Mouse (Mus musculus) stomach, embryonic 14.5 days (tissue): Measurements from ENCODE around the gene Timm8a2. TPM values are rescaled to one million over a fixed set of nuclear protein-coding genes. Genes with fewer than 3 reads are reported as not detected.

ENCODE experiments used
- ATAC-seq: fragments of 200-750 bp; cut with Nextera tagmentation; 2 replicates; pipeline ENCODE4 v1.8.0; 2017; ENCODE audit warnings: low read depth, moderate TSS enrichment; ENCODE audit not compliant: insufficient number of reproducible peaks, insufficient read depth, low FRiP score
- H3K27ac ChIP-seq: fragments of 300-500 bp; sonication (generic); 2 replicates; pipeline ENCODE4 v1.5.1; 2014; ENCODE audit warnings: mild to moderate bottlenecking, low read length, moderate library complexity, mixed read lengths
- H3K27me3 ChIP-seq: fragments of 300-500 bp; sonication (generic); 2 replicates; pipeline ENCODE4 v1.6.1; 2014; ENCODE audit warnings: low read length, control low read depth, mixed read lengths; ENCODE audit not compliant: control insufficient read depth, insufficient read depth
- H3K36me3 ChIP-seq: fragments of 300-500 bp; sonication (generic); 2 replicates; pipeline ENCODE4 v1.6.1; 2014; ENCODE audit warnings: mild to moderate bottlenecking, control low read depth, low read length, moderate library complexity, mixed read lengths; ENCODE audit not compliant: control insufficient read depth, insufficient read depth
- H3K4me1 ChIP-seq: fragments of 300-500 bp; sonication (generic); 2 replicates; pipeline ENCODE4 v1.6.1; 2014; ENCODE audit warnings: low read length, control low read depth, mixed read lengths; ENCODE audit not compliant: control insufficient read depth, insufficient read depth
- H3K4me2 ChIP-seq: fragments of 300-500 bp; sonication (generic); replicated peaks from 2 replicates; pipeline ENCODE4 v1.6.1; 2014; ENCODE audit warnings: low read depth, low read length, control low read depth
- H3K4me3 ChIP-seq: fragments of 300-500 bp; sonication (generic); 2 replicates; pipeline ENCODE4 v1.5.1; 2014; ENCODE audit warnings: low read depth, low read length, control low read depth
- H3K9ac ChIP-seq: fragments of 300-500 bp; sonication (generic); replicated peaks from 2 replicates; pipeline ENCODE4 v1.6.1; 2014; ENCODE audit warnings: low read depth, mild to moderate bottlenecking, control low read depth, low read length, moderate library complexity, mixed read lengths
- H3K9me3 ChIP-seq: fragments of 300-500 bp; sonication (generic); 2 replicates; pipeline ENCODE4 v1.6.1; 2016; ENCODE audit warnings: low read depth, low read length, control low read depth; ENCODE audit not compliant: control insufficient read depth
- whole genome bisulfite sequencing: fragments of 180-500 bp; shearing (Covaris S2); extraction: QIAGEN DNeasy Blood & Tissue Kit; methylation state at CpG from one replicate; pipeline ENCODE4 v1.1.7; 2014; 5-methylcytosine and 5-hydroxymethylcytosine counted together
- polyA plus RNA-seq: library from polyadenylated mRNA; unstranded; fragments of >200 nt; fragmentation: Nextera tagmentation; extraction: Ambion mirVana; gene quantifications from 2 replicates; pipeline ENCODE4 v1.2.1, GENCODE M21; 2014

Gene Timm8a2
- polyA plus RNA-seq, 1 experiment from 2014 or later, result not detected

DNA sequence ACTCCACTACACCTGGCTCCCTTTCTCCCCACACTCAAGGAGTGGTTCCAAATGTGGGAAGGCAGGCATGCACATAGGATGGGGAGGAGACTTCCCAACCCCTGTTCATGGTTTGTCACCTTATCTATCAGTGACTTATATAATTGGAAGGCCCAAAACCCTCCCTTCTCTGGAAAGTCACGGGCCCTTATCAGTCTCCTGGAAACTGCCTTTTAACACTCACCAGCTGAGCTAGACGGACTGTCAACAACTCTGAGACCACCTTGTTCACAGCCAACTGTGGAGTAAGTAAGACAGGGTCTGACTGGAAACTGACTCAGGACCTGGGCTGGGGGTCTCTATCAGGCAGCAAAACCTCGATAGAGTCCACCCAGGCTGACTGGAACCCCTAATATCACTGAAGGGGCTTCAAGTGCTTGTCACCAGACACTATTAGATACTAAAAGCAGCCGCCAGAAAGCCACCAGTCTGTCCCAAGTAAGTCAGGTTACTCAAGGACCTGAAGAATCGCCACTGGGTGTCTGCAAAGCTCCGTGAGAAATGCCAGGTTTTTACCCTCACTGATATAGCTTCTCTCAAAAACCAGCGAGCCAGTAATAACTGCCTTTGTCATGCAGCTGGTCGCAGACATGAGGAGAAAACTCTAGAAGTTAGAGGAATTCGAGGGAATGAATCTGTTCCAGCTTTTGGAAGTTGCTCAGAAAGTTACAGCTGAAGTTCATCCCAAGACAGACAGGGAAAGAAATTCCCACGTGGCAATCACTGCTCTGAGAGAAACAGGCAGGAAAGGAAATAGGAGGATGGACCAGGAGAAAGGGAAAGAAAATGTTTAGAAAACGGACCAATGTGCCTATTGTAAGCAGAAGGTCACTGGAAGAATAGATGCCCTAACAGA, 34.6 kb downstream of the Timm8a2 start:
- H3K9me3 ChIP-seq, result no peaks in the 10 kb centered on the region
- H3K4me1 ChIP-seq, result peaks cover 3% of the 10 kb centered on the region
- no peaks in the 10 kb centered on the region for H3K27me3 ChIP-seq
- no peaks in the 10 kb centered on the region for H3K36me3 ChIP-seq
- no peak overlapping the region for H3K27ac ChIP-seq
- 45% methylated on average over 11 of the region's 11 CpGs for WGBS
- ATAC-seq, result peak; percentile 25; the same call in 1 of the 2 replicates
- no peak overlapping the region for H3K9ac ChIP-seq
- no peak overlapping the region for H3K4me2 ChIP-seq
- H3K4me3 ChIP-seq, result no peak overlapping the region

DNA sequence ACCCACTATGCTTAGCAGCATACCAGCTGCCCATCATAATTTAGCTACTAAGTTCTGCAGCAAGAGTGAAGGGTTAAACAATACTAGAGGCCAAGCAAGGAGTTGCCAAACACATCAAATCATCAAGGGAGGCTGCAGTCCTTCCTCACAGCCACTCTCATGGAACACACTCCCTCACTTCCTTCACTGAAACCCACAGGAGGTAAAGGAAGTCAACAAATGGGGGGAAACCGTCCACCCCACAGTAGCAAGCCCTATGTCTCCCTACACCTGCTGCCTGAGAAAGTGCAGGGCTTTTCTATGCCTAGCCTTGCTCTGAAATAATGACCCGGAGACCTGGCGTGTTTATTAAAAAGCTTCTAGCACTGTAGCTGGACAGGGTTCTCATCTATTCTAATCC, 35.5 kb downstream of the Timm8a2 start:
- H3K4me1 ChIP-seq, result peaks cover 3% of the 10 kb centered on the region
- H3K36me3 ChIP-seq, result no peaks in the 10 kb centered on the region
- H3K4me2 ChIP-seq, result no peak overlapping the region
- no peak overlapping the region for H3K4me3 ChIP-seq
- H3K27me3 ChIP-seq, result no peaks in the 10 kb centered on the region
- no peak for ATAC-seq
- 76% methylated on average over 3 of the region's 3 CpGs for WGBS
- H3K9ac ChIP-seq, result no peak overlapping the region
- H3K9me3 ChIP-seq, result no peaks in the 10 kb centered on the region
- no peak overlapping the region for H3K27ac ChIP-seq

DNA sequence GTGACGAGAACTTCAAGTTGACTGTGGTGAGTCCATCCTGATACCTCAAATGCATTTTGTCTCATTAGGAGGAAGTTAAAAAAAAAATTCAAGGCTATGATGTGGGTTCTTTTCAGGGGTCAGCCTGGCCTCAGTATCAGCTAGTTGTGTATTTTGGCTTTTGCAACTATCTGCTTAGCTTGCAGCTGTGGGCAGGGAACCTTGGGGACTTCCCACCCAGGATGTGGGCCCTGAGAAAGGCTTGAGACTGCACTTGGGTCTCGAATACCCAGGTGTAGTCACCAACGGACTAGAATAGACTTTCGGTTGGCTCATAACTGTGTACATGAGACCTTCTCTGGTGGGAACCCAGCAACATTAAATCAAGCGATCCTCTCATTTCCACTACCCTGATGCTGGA, 38.9 kb downstream of the Timm8a2 start:
- no peak overlapping the region for H3K27ac ChIP-seq
- no peak for ATAC-seq
- H3K27me3 ChIP-seq, result no peaks in the 10 kb centered on the region

DNA sequence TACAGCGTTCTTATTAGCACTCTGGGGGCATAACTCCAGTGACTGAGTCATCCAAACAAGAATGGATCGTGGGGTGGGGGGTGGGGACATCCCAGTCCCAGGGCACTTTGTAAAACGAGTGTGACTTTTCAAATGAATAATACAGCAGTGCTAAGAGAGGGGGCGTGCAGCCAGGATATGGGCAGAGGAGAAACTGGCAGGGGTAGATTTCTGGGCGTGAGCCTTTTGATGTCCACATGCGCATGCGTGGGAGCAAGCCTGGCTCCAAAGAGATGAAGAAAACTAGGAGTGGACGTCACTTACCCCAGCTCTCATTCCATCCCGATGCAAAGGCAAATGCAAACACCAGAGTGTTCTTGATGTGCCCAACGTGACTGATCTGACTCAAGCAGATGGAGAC, 39.9 kb downstream of the Timm8a2 start:
- Histone ChIP-seq H3K9ac (no peak overlapping the region), H3K4me1 (peaks cover 3% of the 10 kb centered on the region), H3K27me3 (no peaks in the 10 kb centered on the region), H3K9me3 (no peaks in the 10 kb centered on the region), H3K4me3 (no peak overlapping the region), H3K27ac (no peak overlapping the region), H3K4me2 (no peak overlapping the region), H3K36me3 (no peaks in the 10 kb centered on the region)
- ATAC-seq, result no peak
- WGBS, result 68% methylated on average over 10 of the region's 10 CpGs

More for the DNA sequence above, 38.9 kb downstream of the Timm8a2 start:
- Histone ChIP-seq H3K4me3 (no peak overlapping the region), H3K4me1 (peaks cover 3% of the 10 kb centered on the region), H3K9me3 (no peaks in the 10 kb centered on the region), H3K4me2 (no peak overlapping the region), H3K9ac (no peak overlapping the region), H3K36me3 (no peaks in the 10 kb centered on the region)
- WGBS, result 91% methylated on average over 5 of the region's 5 CpGs

DNA sequence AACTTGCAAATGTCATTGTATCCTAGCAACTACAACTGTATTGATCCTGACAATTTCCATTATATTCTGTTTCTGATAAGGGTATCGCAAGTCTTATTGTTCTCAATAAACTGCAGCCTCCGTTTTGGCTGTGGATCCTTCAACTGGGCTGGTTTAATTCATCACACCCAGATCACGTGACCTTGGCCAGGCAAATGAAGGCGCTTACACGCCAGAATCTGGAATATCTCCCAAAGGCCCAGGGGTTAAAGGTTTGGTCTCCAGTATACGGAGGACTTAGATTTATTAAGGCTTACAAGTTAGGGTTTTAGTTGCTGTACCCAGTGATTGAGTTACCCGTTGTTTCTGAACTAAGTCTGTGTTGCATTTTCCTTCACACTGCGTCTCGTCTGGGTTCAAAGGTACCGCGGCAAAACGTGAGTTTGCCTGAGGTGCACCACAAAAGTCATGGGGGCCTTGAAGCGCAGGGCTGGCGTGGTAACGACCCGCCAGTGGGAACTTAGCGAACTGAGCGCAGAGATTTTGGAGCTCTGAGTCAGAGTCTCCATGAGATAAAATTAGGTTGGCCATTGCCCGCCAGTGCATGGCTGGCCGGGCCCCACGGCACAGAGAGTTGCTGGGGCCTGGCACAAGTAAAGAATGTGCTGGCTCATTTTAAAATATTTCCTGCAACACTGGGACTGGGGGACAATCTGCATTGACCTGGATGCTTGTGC, 41.2 kb downstream of the Timm8a2 start:
- Histone ChIP-seq H3K4me2 (no peak overlapping the region), H3K9me3 (no peaks in the 10 kb centered on the region), H3K4me1 (no peaks in the 10 kb centered on the region), H3K36me3 (no peaks in the 10 kb centered on the region), H3K27ac (no peak overlapping the region), H3K27me3 (no peaks in the 10 kb centered on the region), H3K4me3 (no peak overlapping the region), H3K9ac (no peak overlapping the region)
- ATAC-seq, result no peak
- 82% methylated on average over 21 of the region's 21 CpGs for WGBS

DNA sequence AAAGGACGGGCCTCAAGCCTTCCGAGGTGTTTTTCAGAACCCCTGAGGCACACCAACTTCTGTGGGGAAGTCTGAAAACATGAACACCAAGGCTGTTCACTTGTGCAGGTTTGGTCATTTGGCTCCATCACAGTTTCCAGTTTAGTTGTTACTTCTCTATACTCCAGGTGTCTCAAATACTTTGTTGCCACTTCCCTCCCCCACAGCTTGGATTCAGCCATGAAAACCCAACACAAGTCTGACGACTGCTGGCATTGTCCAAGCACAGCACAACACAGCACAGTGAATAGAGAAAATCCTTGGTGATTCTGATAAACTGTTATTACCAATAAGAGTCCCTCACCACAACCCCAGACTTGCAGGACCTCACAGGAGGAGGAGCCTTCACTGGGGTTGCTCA, 42.5 kb downstream of the Timm8a2 start:
- 80% methylated on average over 3 of the region's 3 CpGs for WGBS
- Histone ChIP-seq H3K9ac (no peak overlapping the region), H3K36me3 (no peaks in the 10 kb centered on the region), H3K27ac (no peak overlapping the region), H3K9me3 (no peaks in the 10 kb centered on the region), H3K27me3 (no peaks in the 10 kb centered on the region), H3K4me2 (no peak overlapping the region), H3K4me1 (no peaks in the 10 kb centered on the region), H3K4me3 (no peak overlapping the region)
- ATAC-seq, result no peak

DNA sequence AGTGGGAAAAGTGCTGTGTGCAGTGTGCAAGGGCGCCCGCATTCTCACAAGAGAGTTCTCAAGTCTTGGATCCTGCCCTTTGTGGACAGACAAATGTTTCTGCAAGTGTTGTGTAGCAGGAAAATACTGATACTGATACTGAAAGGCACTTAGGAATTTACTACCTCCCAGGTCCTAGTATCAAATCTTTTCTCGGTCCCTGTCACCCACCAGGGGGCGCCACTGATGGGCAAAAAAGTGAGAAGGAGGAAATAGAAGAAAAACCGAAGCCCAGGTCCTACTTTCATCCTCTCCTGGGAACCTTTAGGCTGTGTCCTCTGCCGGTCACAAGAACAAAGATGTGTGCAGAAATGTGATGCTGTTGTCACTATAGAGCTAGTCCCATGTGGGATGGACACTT, 45.0 kb downstream of the Timm8a2 start:
- H3K4me3 ChIP-seq, result no peak overlapping the region
- 53% methylated on average over 6 of the region's 6 CpGs for WGBS
- no peaks in the 10 kb centered on the region for H3K9me3 ChIP-seq
- H3K4me1 ChIP-seq, result no peaks in the 10 kb centered on the region
- H3K9ac ChIP-seq, result no peak overlapping the region
- ATAC-seq, result no peak
- H3K27ac ChIP-seq, result no peak overlapping the region
- H3K27me3 ChIP-seq, result no peaks in the 10 kb centered on the region
- no peaks in the 10 kb centered on the region for H3K36me3 ChIP-seq
- H3K4me2 ChIP-seq, result no peak overlapping the region

DNA sequence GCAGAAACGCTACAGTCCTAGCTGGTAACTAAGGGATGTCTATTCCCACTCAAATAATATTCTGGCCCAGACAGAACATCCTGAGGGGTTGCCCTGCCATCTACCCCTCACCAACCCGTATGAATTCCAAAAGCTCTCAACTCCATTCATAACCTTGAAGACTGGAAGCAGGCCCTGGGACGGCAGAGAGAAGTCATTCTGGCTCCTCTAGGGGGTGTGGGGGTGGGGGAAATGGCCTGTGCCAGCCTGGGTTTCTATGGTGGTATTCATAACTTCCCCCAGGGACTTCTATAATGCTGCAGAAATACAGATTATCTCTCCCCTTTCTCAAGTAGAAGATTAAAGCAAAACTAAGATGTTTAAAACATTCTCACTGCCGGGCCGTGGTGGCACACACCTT, 45.4 kb downstream of the Timm8a2 start:
- no peak overlapping the region for H3K4me2 ChIP-seq
- no peaks in the 10 kb centered on the region for H3K27me3 ChIP-seq
- no peaks in the 10 kb centered on the region for H3K9me3 ChIP-seq
- WGBS, result 86% methylated on average over 5 of the region's 5 CpGs
- no peak overlapping the region for H3K27ac ChIP-seq
- no peak overlapping the region for H3K9ac ChIP-seq
- no peak for ATAC-seq
- no peaks in the 10 kb centered on the region for H3K4me1 ChIP-seq
- H3K4me3 ChIP-seq, result no peak overlapping the region
- H3K36me3 ChIP-seq, result no peaks in the 10 kb centered on the region
